Mouse (Mus musculus) heart, embryonic 16.5 days (tissue): ENCODE results near the gene Mapkapk2. TPM values are rescaled to one million over a fixed set of nuclear protein-coding genes. Genes with fewer than 3 reads are reported as not detected.
A peak's percentile ranks its signal among the peaks of the same experiment; 100 is the strongest.
"Not testable (repeated sequence)": the region's sequence is repeated elsewhere in the genome, so short reads cannot be mapped to it uniquely, and the experiment has no call there.

Experiments used
- ATAC-seq: fragments of 200-750 bp; cut with Nextera tagmentation; replicated peaks from 2 replicates; pipeline ENCODE4 v1.8.0; 2017; ENCODE audit warnings: moderate number of reproducible peaks; ENCODE audit not compliant: insufficient read depth, low FRiP score; ENCODE audit errors: extremely low read depth
- H3K27ac ChIP-seq: fragments of 300-500 bp; sonication (generic); 2 replicates; pipeline ENCODE4 v1.5.1; 2014; ENCODE audit warnings: mild to moderate bottlenecking, low read length, control low read depth, moderate library complexity
- H3K27me3 ChIP-seq: fragments of 300-500 bp; sonication (generic); 2 replicates; pipeline ENCODE4 v1.6.1; 2014; ENCODE audit warnings: low read length, mixed read lengths; ENCODE audit not compliant: control insufficient read depth, insufficient read depth
- H3K36me3 ChIP-seq: fragments of 300-500 bp; sonication (generic); 2 replicates; pipeline ENCODE4 v1.6.1; 2014; ENCODE audit not compliant: control insufficient read depth, insufficient read depth
- H3K4me1 ChIP-seq: fragments of 300-500 bp; sonication (generic); 2 replicates; pipeline ENCODE4 v1.6.1; 2014; ENCODE audit warnings: low read length, mixed read lengths; ENCODE audit not compliant: control insufficient read depth, insufficient read depth
- H3K4me2 ChIP-seq: fragments of 300-500 bp; sonication (generic); 2 replicates; pipeline ENCODE4 v1.6.1; 2014; ENCODE audit warnings: low read depth, mild to moderate bottlenecking, control low read depth, low read length
- H3K4me3 ChIP-seq: fragments of 300-500 bp; sonication (generic); 2 replicates; pipeline ENCODE4 v1.5.1; 2014; ENCODE audit warnings: mild to moderate bottlenecking, control low read depth, low read length
- H3K9ac ChIP-seq: fragments of 300-500 bp; sonication (generic); 2 replicates; pipeline ENCODE4 v1.6.1; 2014; ENCODE audit warnings: low read length, control low read depth
- H3K9me3 ChIP-seq: fragments of 300-500 bp; sonication (generic); replicated peaks from 2 replicates; pipeline ENCODE4 v1.6.1; 2016; ENCODE audit warnings: low read length; ENCODE audit not compliant: control insufficient read depth
- WGBS: fragments of 180-500 bp; shearing (Covaris S2); extraction: QIAGEN DNeasy Blood & Tissue Kit; methylation state at CpG from one replicate; pipeline ENCODE4 v1.1.7; 2014; 5-methylcytosine and 5-hydroxymethylcytosine counted together
- polyA plus RNA-seq: library from polyadenylated mRNA; unstranded; fragments of >200 nt; fragmentation: Nextera tagmentation; extraction: Ambion mirVana; gene quantifications from 2 replicates; pipeline ENCODE4 v1.2.1, GENCODE M21; 2015

The Mapkapk2 gene
- polyA plus RNA-seq, result 61.4 and 66.8 TPM in 2 replicates

- Histone ChIP-seq H3K36me3 (no peaks in the 10 kb centered on the region), H3K9me3 (no peaks in the 10 kb centered on the region), H3K27ac (peak within 1 kb of the TSS; percentile 98), H3K4me3 (peak within 1 kb of the TSS; percentile 99), H3K9ac (peak within 1 kb of the TSS; percentile 99), H3K4me1 (peaks cover 37% of the 10 kb centered on the region), H3K27me3 (no peaks in the 10 kb centered on the region), H3K4me2 (peak within 1 kb of the TSS; percentile 79)
- WGBS, result under 1% methylated on average over 29 of the region's 32 CpGs
- peak; percentile 93 for ATAC-seq
These were observed at the start of gene Mapkapk2 for GRCm38 (mm10) chr1:131097700-131098094. Gene Mapkapk2 (minus strand): TSS chr1:131097826.

- H3K4me1 ChIP-seq, result no peaks in the 10 kb centered on the region
- 66% methylated on average over 3 of the region's 3 CpGs for WGBS
- no peak overlapping the region for H3K4me3 ChIP-seq
- no peaks in the 10 kb centered on the region for H3K36me3 ChIP-seq
- 0 out of 2 replicates have a peak, but pooled peaks cover 7% of the 10 kb centered on the region for H3K9me3 ChIP-seq
- H3K27ac ChIP-seq, result no peak overlapping the region
- no peak for ATAC-seq
- no peak overlapping the region for H3K9ac ChIP-seq
- no peak overlapping the region for H3K4me2 ChIP-seq
- no peaks in the 10 kb centered on the region for H3K27me3 ChIP-seq
These were observed 48.6 kb upstream of the Mapkapk2 start for GRCm38 (mm10) chr1:131146181-131146614.

- not testable (repeated sequence) for H3K9me3 ChIP-seq, ATAC-seq, H3K27me3 ChIP-seq, H3K27ac ChIP-seq, H3K4me1 ChIP-seq, H3K4me2 ChIP-seq, H3K4me3 ChIP-seq, H3K9ac ChIP-seq, H3K36me3 ChIP-seq
- 69% methylated on average over 3 of the region's 3 CpGs for WGBS
These were observed 47.6 kb upstream of the Mapkapk2 start for GRCm38 (mm10) chr1:131145222-131145621.

DNA sequence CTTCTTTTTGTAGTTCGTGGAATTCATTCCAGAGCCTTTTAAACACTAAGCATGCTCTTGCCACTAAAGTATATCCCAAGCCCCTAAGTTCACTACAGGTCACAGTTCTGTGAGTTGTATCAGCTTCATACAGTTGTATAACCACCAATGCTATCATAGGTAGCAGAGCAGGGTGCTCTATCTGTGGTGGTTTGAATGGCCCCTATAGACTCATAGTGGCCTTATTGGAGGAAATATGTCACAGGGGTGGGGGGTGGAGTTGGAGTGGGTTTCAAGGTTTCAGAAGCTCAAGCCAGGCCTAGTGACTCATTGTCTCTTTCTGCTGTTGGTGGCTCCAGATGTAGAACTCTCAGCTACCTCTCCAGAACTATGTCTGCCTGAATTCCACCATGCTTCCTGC, 44.8 kb upstream of the Mapkapk2 start:
- peaks cover 5% of the 10 kb centered on the region for H3K4me1 ChIP-seq
- H3K4me2 ChIP-seq, result no peak overlapping the region
- H3K27me3 ChIP-seq, result no peaks in the 10 kb centered on the region
- no peak overlapping the region for H3K4me3 ChIP-seq
- no peaks in the 10 kb centered on the region for H3K36me3 ChIP-seq
- WGBS, result 75% methylated on average over 1 of the region's 1 CpGs
- 0 out of 2 replicates have a peak, but pooled peaks cover 7% of the 10 kb centered on the region for H3K9me3 ChIP-seq
- no peak overlapping the region for H3K27ac ChIP-seq
- no peak for ATAC-seq
- H3K9ac ChIP-seq, result no peak overlapping the region

DNA sequence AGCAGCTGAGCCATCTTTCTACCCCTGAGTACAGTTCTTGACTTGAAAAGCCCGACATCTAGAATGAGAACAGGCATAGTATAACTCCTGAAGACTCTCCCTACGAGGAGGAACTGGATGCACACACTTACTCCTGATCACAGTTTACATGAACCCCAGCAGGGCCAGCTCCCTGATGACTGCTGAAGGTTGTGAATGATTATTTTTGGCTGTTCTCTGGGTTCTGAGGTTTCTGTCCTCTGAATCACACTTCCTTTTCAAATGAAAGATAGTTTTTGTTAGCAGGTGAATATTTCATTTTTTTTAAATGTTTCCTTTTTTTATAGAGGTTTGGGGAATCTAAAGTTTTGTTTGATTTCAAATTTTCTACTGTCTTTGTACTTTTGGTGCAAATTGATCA, 43.8 kb upstream of the Mapkapk2 start:
- WGBS, result 45% methylated on average over 2 of the region's 2 CpGs

DNA sequence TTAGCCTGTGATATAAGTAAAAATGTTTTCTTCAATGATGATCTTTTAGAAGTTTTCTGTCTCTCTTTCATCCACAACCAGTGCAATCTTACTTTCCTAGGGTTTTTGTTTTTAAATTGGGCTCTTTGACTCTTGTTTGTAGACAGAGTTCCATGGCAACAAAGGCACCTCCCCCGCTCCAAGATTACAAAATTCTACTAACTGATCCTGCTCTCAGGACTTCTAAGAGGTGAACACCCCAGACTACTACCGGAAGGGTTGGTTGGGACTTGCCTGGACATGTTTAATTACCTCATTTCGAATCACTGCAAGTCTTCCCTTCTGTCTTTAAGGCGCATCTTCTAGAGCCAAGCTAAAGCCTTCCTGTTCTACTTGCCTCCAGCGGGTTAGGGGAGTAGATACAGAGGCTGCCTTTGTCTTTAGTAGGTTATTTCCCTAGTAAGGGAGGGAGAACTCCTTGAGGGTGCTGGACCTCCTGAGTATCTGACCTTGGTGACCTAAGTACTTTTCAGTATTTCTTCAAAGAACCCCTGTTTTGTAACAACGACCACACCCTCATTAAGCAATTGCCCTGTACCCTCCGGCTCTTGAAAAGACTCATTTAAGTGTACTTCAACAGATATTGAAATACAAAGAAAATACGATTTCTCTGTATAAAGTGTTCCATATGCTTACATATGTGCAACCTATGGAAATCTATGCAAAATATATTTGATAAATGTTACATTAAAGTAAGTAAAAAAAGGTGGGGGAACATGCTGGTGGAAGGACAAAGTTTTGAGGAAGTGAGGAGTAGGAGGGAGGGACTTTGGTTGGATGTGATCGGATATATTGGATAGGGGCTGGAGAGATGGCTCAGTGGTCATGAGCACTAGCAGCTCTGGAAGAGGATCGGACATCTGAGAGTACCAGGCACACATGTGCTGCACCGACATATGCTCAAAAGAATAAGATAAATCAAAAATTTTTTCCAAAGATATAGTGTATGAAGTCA, 41.8 kb upstream of the Mapkapk2 start:
- no peak for ATAC-seq
- 66% methylated on average over 11 of the region's 11 CpGs for WGBS
- Histone ChIP-seq H3K4me2 (peak overlapping the region; percentile 96), H3K4me1 (peaks cover 12% of the 10 kb centered on the region), H3K9me3 (0 out of 2 replicates have a peak, but pooled peaks cover 4% of the 10 kb centered on the region), H3K27me3 (no peaks in the 10 kb centered on the region), H3K36me3 (no peaks in the 10 kb centered on the region), H3K4me3 (peak overlapping the region; percentile 94), H3K9ac (peak overlapping the region; percentile 77), H3K27ac (peak overlapping the region; percentile 93)

More for the DNA sequence above, 43.8 kb upstream of the Mapkapk2 start:
- Histone ChIP-seq H3K4me1 (peaks cover 5% of the 10 kb centered on the region), H3K9ac (no peak overlapping the region), H3K27ac (no peak overlapping the region), H3K4me2 (no peak overlapping the region), H3K36me3 (no peaks in the 10 kb centered on the region), H3K27me3 (no peaks in the 10 kb centered on the region), H3K9me3 (0 out of 2 replicates have a peak, but pooled peaks cover 7% of the 10 kb centered on the region), H3K4me3 (no peak overlapping the region)
- no peak for ATAC-seq

DNA sequence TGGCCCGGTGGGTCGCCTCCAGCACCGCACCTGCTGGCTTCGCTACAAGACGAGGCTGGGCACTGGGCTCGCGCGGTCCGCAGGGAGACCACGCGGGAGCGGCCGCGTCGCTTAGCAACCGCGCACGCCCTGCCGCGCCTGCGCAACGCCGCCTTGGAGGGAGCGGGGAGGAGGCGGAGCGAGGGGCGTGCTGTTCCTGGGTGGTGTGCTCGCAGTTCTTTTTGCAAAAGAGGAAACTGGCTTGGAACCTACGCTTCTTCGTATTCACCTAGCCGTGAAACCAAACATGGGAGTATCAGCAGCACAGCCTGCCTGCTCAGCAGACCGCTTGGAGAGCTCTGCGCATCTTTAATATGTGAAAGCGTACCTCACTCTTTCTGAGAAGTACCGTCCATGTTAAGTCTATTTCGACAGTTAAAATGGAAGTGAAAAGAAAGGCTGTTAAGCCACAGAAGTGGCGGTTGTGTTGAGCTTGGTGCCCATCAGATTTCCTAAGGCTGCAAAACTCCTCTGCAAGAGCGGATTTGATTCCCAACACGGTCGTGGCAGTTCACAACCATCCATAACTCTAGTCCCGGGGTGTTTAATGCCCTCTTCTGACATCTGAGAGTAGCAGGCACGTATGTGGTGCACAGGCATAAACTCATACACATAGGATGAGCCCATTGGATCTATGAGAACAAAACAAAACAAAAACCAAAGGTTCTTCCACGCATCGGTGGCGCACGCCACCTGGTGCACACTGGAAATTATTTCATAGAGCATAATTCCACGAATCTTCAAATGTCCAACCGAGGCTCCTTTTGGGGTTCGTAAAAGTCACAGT, 40.8 kb upstream of the Mapkapk2 start, which contains the start of gene Dyrk3:
Gene Dyrk3 (minus strand): TSS at position 150 of the 826 bp plus-strand sequence.
- no peaks in the 10 kb centered on the region for H3K27me3 ChIP-seq
- H3K27ac ChIP-seq, result peak within 1 kb of the TSS; percentile 93
- peak; percentile 97 for ATAC-seq
- no peaks in the 10 kb centered on the region for H3K36me3 ChIP-seq
- peak within 1 kb of the TSS; percentile 96 for H3K4me2 ChIP-seq
- no peaks in the 10 kb centered on the region for H3K9me3 ChIP-seq
- peak within 1 kb of the TSS; percentile 81 for H3K9ac ChIP-seq
- WGBS, result 3% methylated on average over 49 of the region's 49 CpGs
- peak within 1 kb of the TSS; percentile 94 for H3K4me3 ChIP-seq
- peaks cover 15% of the 10 kb centered on the region for H3K4me1 ChIP-seq

GRCm38 (mm10) chr1:131137717-131138118, 40.1 kb upstream of the Mapkapk2 start:
- no peaks in the 10 kb centered on the region for H3K36me3 ChIP-seq
- H3K27ac ChIP-seq, result no peak overlapping the region
- peak overlapping the region; percentile 81 for H3K9ac ChIP-seq
- peak overlapping the region; percentile 94 for H3K4me3 ChIP-seq
- WGBS, result under 1% methylated on average over 33 of the region's 36 CpGs
- no peaks in the 10 kb centered on the region for H3K9me3 ChIP-seq
- H3K27me3 ChIP-seq, result no peaks in the 10 kb centered on the region
- peaks cover 15% of the 10 kb centered on the region for H3K4me1 ChIP-seq
- H3K4me2 ChIP-seq, result peak overlapping the region; percentile 96
- peak; percentile 47 for ATAC-seq
